Mouse (Mus musculus) kidney, adult 2 months (tissue): ENCODE results near the gene Snrpc.

Source experiments
- CTCF ChIP-seq: fragments of 200-500 bp; conservative IDR thresholded peaks from 2 replicates; pipeline ENCODE4 v1.5.1; 2011; ENCODE audit warnings: low read depth, mild to moderate bottlenecking, control low read depth, low read length, moderate library complexity, mixed read lengths; ENCODE audit not compliant: insufficient read depth, insufficient read length
- POLR2A ChIP-seq: fragments of 200-500 bp; IDR thresholded peaks from one replicate; pipeline ENCODE4 v1.6.1; 2011; ENCODE audit warnings: low read depth, low read length, control low read depth

GRCm38 (mm10) chr17:27871851-27872250 is 33.9 kb downstream of the Snrpc start:
- TF ChIP-seq POLR2A (no peak), CTCF (no peak)
